In the genomic region with DNA sequence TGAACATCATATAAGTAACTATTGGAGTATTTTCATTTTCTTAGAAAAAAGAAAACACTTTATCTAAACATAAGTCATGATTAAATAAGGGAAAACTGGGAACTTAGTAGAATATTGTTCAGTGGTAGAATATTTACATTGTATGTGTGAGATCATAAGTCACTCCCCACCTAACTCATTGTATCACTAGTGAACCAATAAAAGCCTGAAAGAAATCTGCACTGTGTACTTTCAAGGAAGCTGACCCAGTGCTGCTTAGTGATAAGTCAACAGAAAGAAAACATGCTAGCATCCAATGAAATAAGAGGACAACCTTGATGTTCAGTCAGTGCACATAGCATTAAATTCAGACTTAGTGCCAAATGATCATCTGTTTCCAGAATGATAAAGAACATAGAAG, we compare ENCODE assay signal across 22 mouse cellular contexts.
DNase-seq lines count a peak whose midpoint lies in the region; ATAC-seq and TF ChIP-seq lines count a peak whose summit lies in the region.
"Had no signal": no experiment of that assay in that cellular context is flagged by ENCODE, and none has a peak within 500 bp of the region (broad histone marks: within the 10 kb centered on the region; RNA-seq: fewer than 3 reads in every experiment).

No protein-coding gene starts in this region.

- DNase-seq in large intestine, adult 2 months (ENCODE audit: low read depth, low spot score): peak; percentile 14
- no peak for DNase-seq in stomach, postnatal 0 days (ENCODE audit: low spot score)
- no peak for DNase-seq in cerebellum, postnatal 25 days
- DNase-seq in midbrain, embryonic 10.5 days (ENCODE audit: low spot score): no peak
- no peak for DNase-seq in cerebellum, adult 11-12 months
- DNase-seq: adrenal gland, adult 2 months; adrenal gland, adult 8-10 months; adrenal gland, postnatal 10 days; adrenal gland, postnatal 14 days; adrenal gland, postnatal 25 days; adrenal gland, postnatal 36 days; B cell, adult 2 months; cerebellum, adult 11 months; cerebellum, adult 18-20 months had no signal

- H3K9me3 ChIP-seq in intestine, embryonic 15.5 days: no peaks in the 10 kb centered on the region
- no peaks in the 10 kb centered on the region for H3K9me3 ChIP-seq in intestine, postnatal 0 days (ENCODE audit: control insufficient read depth)
- no peaks in the 10 kb centered on the region for H3K9me3 ChIP-seq in intestine, embryonic 16.5 days (ENCODE audit: control insufficient read depth, low read length)
- H3K9me3 ChIP-seq in stomach, postnatal 0 days (ENCODE audit: control insufficient read depth, low read length): no peaks in the 10 kb centered on the region
- no peaks in the 10 kb centered on the region for H3K9me3 ChIP-seq in midbrain, embryonic 10.5 days (replicated peaks)
- H3K9me3 ChIP-seq: G1E had no signal

- no peak for TF ChIP-seq EP300 in stomach, postnatal 0 days (optimal IDR thresholded peaks at IDR 0.05)

- H3K4me3 ChIP-seq in intestine, embryonic 15.5 days (replicated peaks): no peak overlapping the region
- no peak overlapping the region for H3K4me3 ChIP-seq in intestine, postnatal 0 days (ENCODE audit: low read depth, low read length)
- no peak overlapping the region for H3K4me3 ChIP-seq in intestine, embryonic 16.5 days (ENCODE audit: low read length)
- no peak overlapping the region for H3K4me3 ChIP-seq in stomach, postnatal 0 days (ENCODE audit: low read depth, low read length)
- no peak overlapping the region for H3K4me3 ChIP-seq in midbrain, embryonic 10.5 days

- H3K27me3 ChIP-seq in intestine, embryonic 15.5 days (replicated peaks): no peaks in the 10 kb centered on the region
- H3K27me3 ChIP-seq in intestine, postnatal 0 days (replicated peaks; ENCODE audit: control insufficient read depth, insufficient read depth, low read length): no peaks in the 10 kb centered on the region
- H3K27me3 ChIP-seq in intestine, embryonic 16.5 days (replicated peaks; ENCODE audit: control insufficient read depth, insufficient read depth, low read length): no peaks in the 10 kb centered on the region
- no peaks in the 10 kb centered on the region for H3K27me3 ChIP-seq in stomach, postnatal 0 days (ENCODE audit: control insufficient read depth, insufficient read depth, low read length)
- H3K27me3 ChIP-seq in midbrain, embryonic 10.5 days (ENCODE audit: low read depth, poor library complexity, severe bottlenecking): no peaks in the 10 kb centered on the region
- H3K27me3 ChIP-seq: CH12.LX, Patski had no signal

- ATAC-seq in intestine, embryonic 15.5 days: peak; percentile 67; the same call in 1 of the 2 replicates
- ATAC-seq in intestine, postnatal 0 days: no peak
- ATAC-seq in intestine, embryonic 16.5 days: peak; percentile 42; the same call in 1 of the 2 replicates
- peak; percentile 74 for ATAC-seq in stomach, postnatal 0 days (ENCODE audit: low FRiP score, low TSS enrichment)
- ATAC-seq: activated CD4-positive, CD25-positive, alpha-beta regulatory T cell, adult 4 months; CD4-positive, CD25-positive, alpha-beta regulatory T cell, adult 4 months; Patski had no signal

- H3K9ac ChIP-seq in intestine, embryonic 15.5 days: no peak overlapping the region
- H3K9ac ChIP-seq in intestine, postnatal 0 days (ENCODE audit: low read depth, low read length): no peak overlapping the region
- H3K9ac ChIP-seq in intestine, embryonic 16.5 days (ENCODE audit: low read depth, low read length): no peak overlapping the region
- no peak overlapping the region for H3K9ac ChIP-seq in stomach, postnatal 0 days (ENCODE audit: low read length)

- H3K27ac ChIP-seq in intestine, embryonic 15.5 days: no peak overlapping the region
- H3K27ac ChIP-seq in intestine, postnatal 0 days (ENCODE audit: low read depth, low read length): no peak overlapping the region
- no peak overlapping the region for H3K27ac ChIP-seq in intestine, embryonic 16.5 days (ENCODE audit: low read length)
- no peak overlapping the region for H3K27ac ChIP-seq in stomach, postnatal 0 days (replicated peaks)
- no peak overlapping the region for H3K27ac ChIP-seq in midbrain, embryonic 10.5 days (replicated peaks)

- H3K4me2 ChIP-seq in intestine, embryonic 15.5 days (replicated peaks): no peak overlapping the region
- no peak overlapping the region for H3K4me2 ChIP-seq in intestine, postnatal 0 days (replicated peaks; ENCODE audit: low read depth)
- no peak overlapping the region for H3K4me2 ChIP-seq in intestine, embryonic 16.5 days (ENCODE audit: low read depth, low read length)
- no peak overlapping the region for H3K4me2 ChIP-seq in stomach, postnatal 0 days (replicated peaks; ENCODE audit: low read depth)

- H3K36me3 ChIP-seq in intestine, embryonic 15.5 days: no peaks in the 10 kb centered on the region
- H3K36me3 ChIP-seq in intestine, postnatal 0 days (ENCODE audit: control insufficient read depth, insufficient read depth): no peaks in the 10 kb centered on the region
- H3K36me3 ChIP-seq in intestine, embryonic 16.5 days (ENCODE audit: control insufficient read depth, insufficient read depth, low read length): no peaks in the 10 kb centered on the region
- H3K36me3 ChIP-seq in stomach, postnatal 0 days (ENCODE audit: control insufficient read depth, insufficient read depth, low read length): no peaks in the 10 kb centered on the region
- no peaks in the 10 kb centered on the region for H3K36me3 ChIP-seq in midbrain, embryonic 10.5 days
- H3K36me3 ChIP-seq: G1E had no signal

- no peaks in the 10 kb centered on the region for H3K4me1 ChIP-seq in intestine, embryonic 15.5 days (replicated peaks)
- H3K4me1 ChIP-seq in intestine, postnatal 0 days (replicated peaks; ENCODE audit: control insufficient read depth, insufficient read depth, low read length): no peaks in the 10 kb centered on the region
- no peaks in the 10 kb centered on the region for H3K4me1 ChIP-seq in intestine, embryonic 16.5 days (ENCODE audit: control insufficient read depth, insufficient read depth, low read length)
- no peaks in the 10 kb centered on the region; the same call in 1 of the 2 replicates for H3K4me1 ChIP-seq in stomach, postnatal 0 days (replicated peaks; ENCODE audit: control insufficient read depth, insufficient read depth)
- H3K4me1 ChIP-seq in midbrain, embryonic 10.5 days: no peaks in the 10 kb centered on the region

- no peak for TF ChIP-seq CTCF in intestine, postnatal 0 days (IDR thresholded peaks at IDR 0.05; ENCODE audit: low read depth)
- TF ChIP-seq CTCF in stomach, postnatal 0 days (IDR thresholded peaks at IDR 0.05; ENCODE audit: low read depth): no peak
